Mouse (Mus musculus) kidney, adult 8-10 months (tissue): ENCODE measurements at regions not wholly inside any gene's neighbourhood (a gene's known extent, or its start where the extent isn't known, plus 50 kb on each side); places are given as distances from the start of the nearest gene placed in this dataset.

Experiments used
- DNase-seq, 2 experiments: peaks; one replicate each; pipeline ENCODE4 v3.0.0; 2022

- DNase-seq = no peak
Observed at GRCm38 (mm10) chr2:79510485-79511094, 54.0 kb upstream of the Cerkl start.

GRCm38 (mm10) chr2:79511108-79511507, 54.5 kb upstream of the Cerkl start:
- DNase-seq = no peak

- DNase-seq = peak; percentile 72 to 86
Observed at GRCm38 (mm10) chr2:79511676-79512323, 55.2 kb upstream of the Cerkl start.

- no peak for DNase-seq
Observed at GRCm38 (mm10) chr2:79512374-79512773, 55.8 kb upstream of the Cerkl start.

GRCm38 (mm10) chr2:79513726-79514125, 57.1 kb upstream of the Cerkl start:
- DNase-seq = no peak

- no peak for DNase-seq
Observed at GRCm38 (mm10) chr2:79518046-79518750, 61.6 kb upstream of the Cerkl start.

- peak in 1 of 2 experiments; percentile 60 for DNase-seq
Observed at GRCm38 (mm10) chr2:79519799-79520449, 63.3 kb upstream of the Cerkl start.

GRCm38 (mm10) chr2:79523441-79523840, 66.9 kb upstream of the Cerkl start:
- DNase-seq = peak in 1 of 2 experiments; percentile 34

GRCm38 (mm10) chr2:79527529-79527928, 70.9 kb upstream of the Cerkl start:
- DNase-seq = no peak

GRCm38 (mm10) chr2:79528347-79528990, 71.9 kb upstream of the Cerkl start:
- DNase-seq = no peak

- DNase-seq = no peak
Observed at GRCm38 (mm10) chr2:79529185-79529584, 72.6 kb upstream of the Cerkl start.

GRCm38 (mm10) chr2:79532610-79533160, 76.1 kb upstream of the Cerkl start:
- DNase-seq = no peak

- DNase-seq = no peak
Observed at GRCm38 (mm10) chr2:79537126-79537875, 80.7 kb upstream of the Cerkl start.

GRCm38 (mm10) chr2:79540384-79540783, 83.8 kb upstream of the Cerkl start:
- peak; percentile 50 to 67 for DNase-seq

GRCm38 (mm10) chr2:79542191-79542980, 85.8 kb upstream of the Cerkl start:
- DNase-seq = no peak

GRCm38 (mm10) chr2:79543456-79543855, 86.9 kb upstream of the Cerkl start:
- peak; percentile 23 to 59 for DNase-seq

- no peak for DNase-seq
Observed at GRCm38 (mm10) chr2:79543948-79544792, 87.6 kb upstream of the Cerkl start.

GRCm38 (mm10) chr2:79544793-79545260, 88.2 kb upstream of the Cerkl start:
- DNase-seq = peak; percentile 13 to 40

- DNase-seq = no peak
Observed at GRCm38 (mm10) chr2:79546206-79546605, 88.9 kb upstream of the Itprid2 start.

GRCm38 (mm10) chr2:79547284-79547683, 87.9 kb upstream of the Itprid2 start:
- DNase-seq = no peak
